Mouse (Mus musculus): ENCODE results near the gene Gm3685.
"Not testable (repeated sequence)": the region's sequence is repeated elsewhere in the genome, so short reads cannot be mapped to it uniquely, and the experiment has no call there.

DNA sequence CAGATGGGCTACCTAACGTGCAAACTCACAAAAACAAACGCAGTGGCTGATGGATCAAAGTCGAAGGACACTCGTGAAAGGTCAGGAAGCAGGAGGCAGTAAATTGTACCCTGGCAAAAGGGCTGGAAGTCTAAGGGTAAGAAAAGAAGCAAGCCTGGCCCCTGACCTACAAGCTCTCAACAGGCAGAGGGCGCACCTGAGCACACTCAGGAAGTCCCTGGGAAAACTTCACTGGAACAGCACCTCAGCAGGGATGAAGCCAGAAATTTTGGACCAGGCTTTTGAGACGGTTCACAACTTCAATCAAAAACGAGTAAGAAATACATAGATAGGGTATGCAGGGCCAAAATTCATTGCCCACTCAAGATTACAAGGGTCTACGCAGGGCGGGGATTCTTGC is 18.5 kb downstream of the Gm3685 start:
- peak; percentile 21; the same call in 1 of the 2 replicates for TF ChIP-seq CTCF (IDR thresholded peaks at IDR 0.05; ENCODE audit: low read depth)
- TF ChIP-seq EP300 (IDR thresholded peaks at IDR 0.05; ENCODE audit: low read depth) = not testable (repeated sequence)
